ENCODE assay signal across 7 mouse cellular contexts in the genomic region with DNA sequence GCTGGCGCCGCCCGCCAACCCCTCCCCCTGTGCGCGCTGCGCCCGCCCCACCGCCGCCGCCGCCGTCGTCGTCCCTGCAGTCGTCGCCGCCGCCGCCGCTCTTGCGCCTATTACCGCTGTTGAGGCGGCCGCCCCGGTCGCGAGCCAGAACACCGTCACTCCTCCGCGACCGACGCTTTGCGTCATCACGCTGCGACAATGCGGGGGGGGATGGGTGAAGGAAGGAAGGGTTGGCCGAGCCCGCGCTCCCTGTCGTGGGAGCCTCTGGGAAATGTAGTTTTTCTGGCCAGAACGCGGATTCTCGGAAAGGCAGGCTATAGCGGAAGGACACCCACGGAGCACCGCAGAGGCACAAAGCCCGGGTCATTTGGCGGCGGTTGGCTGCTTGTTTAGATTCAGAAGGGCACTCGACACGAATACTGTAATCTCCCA. TPM values are rescaled to one million over a fixed set of nuclear protein-coding genes. Genes with fewer than 3 reads are reported as not detected.
A peak's percentile ranks its signal among the peaks of the same experiment; 100 is the strongest.
DNase-seq lines count a peak whose midpoint lies in the region; ATAC-seq lines count a peak whose summit lies in the region.

A gene (minus strand): TSS at position 104 of the 432 bp plus-strand sequence.

- H3K4me1 ChIP-seq in embryonic facial prominence, embryonic 12.5 days = peaks cover 12% of the 10 kb centered on the region
- H3K4me1 ChIP-seq in limb, embryonic 11.5 days (ENCODE audit: control insufficient read depth, insufficient read depth, low read length) = peaks cover 3% of the 10 kb centered on the region; the same call in 1 of the 2 replicates
- peaks cover 17% of the 10 kb centered on the region for H3K4me1 ChIP-seq in midbrain, embryonic 14.5 days (ENCODE audit: control insufficient read depth, insufficient read depth, low read length)

- peak; percentile 99 for DNase-seq in adrenal gland, postnatal 25 days
- DNase-seq in heart, adult 11 months = peak; percentile 100
- peak; percentile 100 for DNase-seq in kidney, adult 18-20 months
- DNase-seq in limb, embryonic 11.5 days (ENCODE audit: low spot score) = peak; percentile 100
- peak; percentile 99 for DNase-seq in midbrain, embryonic 14.5 days
- DNase-seq in spleen, adult 18-20 months = peak; percentile 99 to 100

- H3K4me2 ChIP-seq in embryonic facial prominence, embryonic 12.5 days (replicated peaks) = peak within 1 kb of the TSS; percentile 74
- peak within 1 kb of the TSS; percentile 52 for H3K4me2 ChIP-seq in limb, embryonic 11.5 days (ENCODE audit: low read depth, severe bottlenecking)
- H3K4me2 ChIP-seq in midbrain, embryonic 14.5 days (ENCODE audit: low read length) = peak within 1 kb of the TSS; percentile 83

- H3K4me3 ChIP-seq in embryonic facial prominence, embryonic 12.5 days = peak within 1 kb of the TSS; percentile 100
- peak within 1 kb of the TSS; percentile 99 for H3K4me3 ChIP-seq in limb, embryonic 11.5 days (ENCODE audit: low read depth, low read length)
- H3K4me3 ChIP-seq in midbrain, embryonic 14.5 days (replicated peaks; ENCODE audit: low read depth, low read length) = peak within 1 kb of the TSS; percentile 98

- H3K9ac ChIP-seq in embryonic facial prominence, embryonic 12.5 days = peak within 1 kb of the TSS; percentile 98
- H3K9ac ChIP-seq in limb, embryonic 11.5 days (ENCODE audit: low read length) = peak within 1 kb of the TSS; percentile 94
- H3K9ac ChIP-seq in midbrain, embryonic 14.5 days (replicated peaks; ENCODE audit: low read length) = peak within 1 kb of the TSS; percentile 86

- no peaks in the 10 kb centered on the region for H3K36me3 ChIP-seq in embryonic facial prominence, embryonic 12.5 days
- no peaks in the 10 kb centered on the region for H3K36me3 ChIP-seq in limb, embryonic 11.5 days (ENCODE audit: control insufficient read depth, insufficient read depth, low read length)
- no peaks in the 10 kb centered on the region for H3K36me3 ChIP-seq in midbrain, embryonic 14.5 days (ENCODE audit: control insufficient read depth, insufficient read depth, low read length)

- no peaks in the 10 kb centered on the region for H3K9me3 ChIP-seq in embryonic facial prominence, embryonic 12.5 days
- no peaks in the 10 kb centered on the region for H3K9me3 ChIP-seq in limb, embryonic 11.5 days (ENCODE audit: control insufficient read depth, low read length)
- no peaks in the 10 kb centered on the region for H3K9me3 ChIP-seq in midbrain, embryonic 14.5 days (ENCODE audit: control insufficient read depth, low read length)

- H3K27me3 ChIP-seq in embryonic facial prominence, embryonic 12.5 days = no peaks in the 10 kb centered on the region
- H3K27me3 ChIP-seq in limb, embryonic 11.5 days (ENCODE audit: control insufficient read depth, insufficient read depth, low read length) = no peaks in the 10 kb centered on the region
- H3K27me3 ChIP-seq in midbrain, embryonic 14.5 days (ENCODE audit: control insufficient read depth, insufficient read depth, low read length) = no peaks in the 10 kb centered on the region

- peak within 1 kb of the TSS; percentile 98 for H3K27ac ChIP-seq in embryonic facial prominence, embryonic 12.5 days
- H3K27ac ChIP-seq in limb, embryonic 11.5 days (replicated peaks; ENCODE audit: low read depth, low read length) = peak within 1 kb of the TSS; percentile 95
- H3K27ac ChIP-seq in midbrain, embryonic 14.5 days (replicated peaks; ENCODE audit: low read depth, low read length) = peak within 1 kb of the TSS; percentile 96

- WGBS in embryonic facial prominence, embryonic 12.5 days = under 1% methylated on average over 51 of the region's 51 CpGs
- 0% methylated on average over 48 of the region's 51 CpGs for WGBS in limb, embryonic 11.5 days
- WGBS in midbrain, embryonic 14.5 days = 0% methylated on average over 42 of the region's 51 CpGs

- ATAC-seq in embryonic facial prominence, embryonic 12.5 days (ENCODE audit: insufficient number of reproducible peaks, insufficient read depth, low FRiP score, low TSS enrichment) = peak; percentile 90
- ATAC-seq in limb, embryonic 11.5 days (ENCODE audit: insufficient number of reproducible peaks, low FRiP score, low TSS enrichment, low read depth) = peak; percentile 94
- peak; percentile 94 for ATAC-seq in midbrain, embryonic 14.5 days (ENCODE audit: low FRiP score, low TSS enrichment)

RNA-seq across cellular contexts. Expression of the gene that starts here (rescaled TPM):
- total RNA-seq in adrenal gland, postnatal 25 days (2021) = 65.3 and 70.3 TPM in 2 replicates
- 38.5 and 42.3 TPM in 2 replicates for polyA plus RNA-seq in embryonic facial prominence, embryonic 12.5 days (2016; fragmentation: Nextera tagmentation; extraction: Ambion mirVana)
- 43.4 and 46.7 TPM in 2 replicates for polyA plus RNA-seq in limb, embryonic 11.5 days (2014; fragmentation: Nextera tagmentation; extraction: Ambion mirVana)
- 30.2 and 30.4 TPM in 2 replicates for polyA plus RNA-seq in midbrain, embryonic 14.5 days (2014; fragmentation: Nextera tagmentation; extraction: Ambion mirVana)

Comparison
In these comparisons a context has a peak if more than half of its experiments do, and no peak if none do; other contexts are left out.
1. Peak in every context shown above with its lines: DNase-seq, ATAC-seq, H3K4me3 ChIP-seq and H3K27ac ChIP-seq.